Mouse (Mus musculus) MEL (cell line): ENCODE measurements around the gene Ntmt1. TPM values are rescaled to one million over a fixed set of nuclear protein-coding genes. Genes with fewer than 3 reads are reported as not detected.

Source experiments
- DNase-seq: peaks from one replicate; pipeline ENCODE4 v3.0.0; 2011; ENCODE audit warnings: low read depth, low spot score
- H3K27ac ChIP-seq: 2 replicates; pipeline ENCODE4 v1.5.1; 2012; ENCODE audit warnings: low read depth, mild to moderate bottlenecking, control low read depth, low read length, moderate library complexity; ENCODE audit not compliant: control insufficient read depth
- H3K27me3 ChIP-seq, 2 experiments: fragments of 150-350 bp in 1 of 2; sonication (generic) in 1 of 2; 2 replicates each; pipeline ENCODE4 v1.6.1; 2012; ENCODE audit warnings: low read length in 2 of 2, mild to moderate bottlenecking in 2 of 2, improper control_type of control experiment in 1 of 2, moderate library complexity in 1 of 2; ENCODE audit not compliant: insufficient read depth in 2 of 2, control insufficient read depth in 1 of 2
- H3K36me3 ChIP-seq, 2 experiments: 2 replicates each; pipeline ENCODE4 v1.6.1; 2012 to 2014; ENCODE audit warnings: low read length in 2 of 2, improper control_type of control experiment in 1 of 2, inconsistent platforms in 1 of 2, mild to moderate bottlenecking in 1 of 2; ENCODE audit not compliant: insufficient read depth in 2 of 2, control insufficient read depth in 1 of 2
- H3K4me1 ChIP-seq, 2 experiments: fragments of 150-350 bp in 1 of 2; sonication (generic) in 1 of 2; 2 replicates each; pipeline ENCODE4 v1.6.1; 2012; ENCODE audit warnings: low read length in 2 of 2, improper control_type of control experiment in 1 of 2, mild to moderate bottlenecking in 1 of 2; ENCODE audit not compliant: insufficient read depth in 2 of 2, control insufficient read depth in 1 of 2
- H3K4me3 ChIP-seq, 2 experiments: fragments of 150-350 bp in 1 of 2; sonication (generic) in 1 of 2; 2 replicates each; pipeline ENCODE4 v1.5.1; 2012; ENCODE audit warnings: low read depth in 2 of 2, low read length in 2 of 2, mild to moderate bottlenecking in 2 of 2, moderate library complexity in 2 of 2, control low read depth in 1 of 2, improper control_type of control experiment in 1 of 2; ENCODE audit not compliant: control insufficient read depth in 1 of 2, insufficient read depth in 1 of 2
- H3K79me2 ChIP-seq: 2 replicates; pipeline ENCODE4 v1.6.1; 2012; ENCODE audit warnings: mild to moderate bottlenecking, low read length, moderate library complexity; ENCODE audit not compliant: control insufficient read depth, poor library complexity, insufficient read depth
- H3K9ac ChIP-seq: 2 replicates; pipeline ENCODE4 v1.6.1; 2012; ENCODE audit warnings: low read depth, mild to moderate bottlenecking, control low read depth, low read length, moderate library complexity; ENCODE audit not compliant: control insufficient read depth, poor library complexity, severe bottlenecking
- H3K9me3 ChIP-seq: fragments of 150-350 bp; sonication (generic); replicated peaks from 2 replicates; pipeline ENCODE4 v1.6.1; 2012; ENCODE audit warnings: mild to moderate bottlenecking, low read length, improper control_type of control experiment, moderate library complexity; ENCODE audit not compliant: insufficient read depth
- BHLHE40 ChIP-seq: IDR thresholded peaks from 2 replicates; pipeline ENCODE4 v1.6.1; 2012; ENCODE audit warnings: low read depth, mild to moderate bottlenecking, inconsistent platforms, low read length, improper control_type of control experiment, borderline replicate concordance
- CHD1 ChIP-seq: IDR thresholded peaks from 2 replicates; pipeline ENCODE4 v1.6.1; 2012; ENCODE audit warnings: low read depth, mild to moderate bottlenecking, inconsistent platforms, low read length, improper control_type of control experiment
- CHD2 ChIP-seq: IDR thresholded peaks from 2 replicates; pipeline ENCODE4 v1.6.1; 2011; ENCODE audit warnings: low read length, improper control_type of control experiment
- CTCF ChIP-seq, 3 experiments: IDR thresholded peaks in 2 of 3; conservative IDR thresholded peaks in 1 of 3; 2 replicates each; pipeline ENCODE4 v1.5.1; 2011 to 2012; ENCODE audit warnings: low read length in 3 of 3, low read depth in 2 of 3, mild to moderate bottlenecking in 2 of 3, improper control_type of control experiment in 1 of 3, inconsistent platforms in 1 of 3, mixed read lengths in 1 of 3, moderate library complexity in 1 of 3; ENCODE audit not compliant: control insufficient read depth in 1 of 3, insufficient read depth in 1 of 3, poor library complexity in 1 of 3, severe bottlenecking in 1 of 3
- ELF1 ChIP-seq: IDR thresholded peaks from 2 replicates; pipeline ENCODE4 v1.6.1; 2014; ENCODE audit warnings: low read depth, mild to moderate bottlenecking, inconsistent platforms, low read length, improper control_type of control experiment, moderate library complexity
- EP300 ChIP-seq, 2 experiments: IDR thresholded peaks; 2 replicates each; pipeline ENCODE4 v1.6.1; 2011; ENCODE audit warnings: improper control_type of control experiment in 2 of 2, low read length in 2 of 2, low read depth in 1 of 2, mild to moderate bottlenecking in 1 of 2
- ETS1 ChIP-seq: IDR thresholded peaks from 2 replicates; pipeline ENCODE4 v1.6.1; 2012; ENCODE audit warnings: low read depth, mild to moderate bottlenecking, inconsistent platforms, low read length, improper control_type of control experiment, moderate library complexity
- GABPA ChIP-seq: IDR thresholded peaks from 2 replicates; pipeline ENCODE4 v1.6.1; 2012; ENCODE audit warnings: low read depth, mild to moderate bottlenecking, inconsistent platforms, low read length, improper control_type of control experiment, moderate library complexity
- GATA1 ChIP-seq: IDR thresholded peaks from 2 replicates; pipeline ENCODE4 v1.6.1; 2011; ENCODE audit warnings: low read depth, low read length, improper control_type of control experiment
- HCFC1 ChIP-seq: IDR thresholded peaks from 2 replicates; pipeline ENCODE4 v1.6.1; 2012; ENCODE audit warnings: low read depth, mild to moderate bottlenecking, inconsistent platforms, low read length, improper control_type of control experiment, moderate library complexity
- JUND ChIP-seq: IDR thresholded peaks from 2 replicates; pipeline ENCODE4 v1.6.1; 2011; ENCODE audit warnings: low read depth, mild to moderate bottlenecking, improper control_type of control experiment, low read length
- KAT2A ChIP-seq: conservative IDR thresholded peaks from 2 replicates; pipeline ENCODE4 v1.6.1; 2012; ENCODE audit warnings: low read depth, low read length, improper control_type of control experiment, inconsistent platforms
- MAFK ChIP-seq: IDR thresholded peaks from 2 replicates; pipeline ENCODE4 v1.6.1; 2011; ENCODE audit warnings: low read depth, mild to moderate bottlenecking, low read length, improper control_type of control experiment, borderline replicate concordance
- MAX ChIP-seq: IDR thresholded peaks from 2 replicates; pipeline ENCODE4 v1.6.1; 2011; ENCODE audit warnings: low read length, improper control_type of control experiment
- MAZ ChIP-seq: IDR thresholded peaks from 2 replicates; pipeline ENCODE4 v1.6.1; 2012; ENCODE audit warnings: low read depth, mild to moderate bottlenecking, inconsistent platforms, low read length, improper control_type of control experiment
- MEF2A ChIP-seq: IDR thresholded peaks from 2 replicates; pipeline ENCODE4 v1.6.1; 2014; ENCODE audit warnings: low read depth, mild to moderate bottlenecking, inconsistent platforms, low read length, improper control_type of control experiment; ENCODE audit not compliant: poor library complexity, insufficient replicate concordance, severe bottlenecking; ENCODE audit errors: extremely low read depth
- MXI1 ChIP-seq: IDR thresholded peaks from 2 replicates; pipeline ENCODE4 v1.6.1; 2011; ENCODE audit warnings: mild to moderate bottlenecking, low read depth, low read length, improper control_type of control experiment
- MYC ChIP-seq: IDR thresholded peaks from 2 replicates; pipeline ENCODE4 v1.6.1; 2011; ENCODE audit warnings: low read depth, mild to moderate bottlenecking, low read length, improper control_type of control experiment, moderate library complexity
- NELFE ChIP-seq: IDR thresholded peaks from 2 replicates; pipeline ENCODE4 v1.6.1; 2011; ENCODE audit warnings: low read depth, low read length, improper control_type of control experiment
- NRF1 ChIP-seq: IDR thresholded peaks from 2 replicates; pipeline ENCODE4 v1.6.1; 2014; ENCODE audit warnings: low read depth, mild to moderate bottlenecking, inconsistent platforms, low read length, improper control_type of control experiment, moderate library complexity; ENCODE audit not compliant: poor library complexity, insufficient read depth, severe bottlenecking
- POLR2A ChIP-seq, 2 experiments: IDR thresholded peaks; 2 replicates each; pipeline ENCODE4 v1.6.1; 2011 to 2012; ENCODE audit warnings: low read length in 2 of 2, mild to moderate bottlenecking in 2 of 2, control low read depth in 1 of 2, improper control_type of control experiment in 1 of 2, low read depth in 1 of 2, moderate library complexity in 1 of 2; ENCODE audit not compliant: control insufficient read depth in 1 of 2, insufficient read depth in 1 of 2, poor library complexity in 1 of 2
- POLR2AphosphoS2 ChIP-seq: IDR thresholded peaks from 2 replicates; pipeline ENCODE4 v1.6.1; 2011; ENCODE audit warnings: low read length, improper control_type of control experiment
- POLR2AphosphoS5 ChIP-seq: IDR thresholded peaks from 2 replicates; pipeline ENCODE4 v1.6.1; 2012; ENCODE audit warnings: low read depth, borderline replicate concordance, mild to moderate bottlenecking, inconsistent platforms, low read length, moderate library complexity, mixed read lengths
- RAD21 ChIP-seq: IDR thresholded peaks from 2 replicates; pipeline ENCODE4 v1.6.1; 2011; ENCODE audit warnings: mild to moderate bottlenecking, low read depth, low read length, improper control_type of control experiment
- RCOR1 ChIP-seq: IDR thresholded peaks from 2 replicates; pipeline ENCODE4 v1.6.1; 2012; ENCODE audit warnings: low read depth, mild to moderate bottlenecking, inconsistent platforms, low read length, improper control_type of control experiment
- SIN3A ChIP-seq: IDR thresholded peaks from 2 replicates; pipeline ENCODE4 v1.6.1; 2012; ENCODE audit warnings: low read length, improper control_type of control experiment, inconsistent platforms
- SMC3 ChIP-seq: IDR thresholded peaks from 2 replicates; pipeline ENCODE4 v1.6.1; 2011; ENCODE audit warnings: low read depth, low read length, improper control_type of control experiment
- TCF12 ChIP-seq: IDR thresholded peaks from 2 replicates; pipeline ENCODE4 v1.6.1; 2014; ENCODE audit warnings: low read depth, mild to moderate bottlenecking, inconsistent platforms, low read length, improper control_type of control experiment, moderate library complexity
- UBTF ChIP-seq: IDR thresholded peaks from 2 replicates; pipeline ENCODE4 v1.6.1; 2012; ENCODE audit warnings: low read depth, mild to moderate bottlenecking, inconsistent platforms, low read length, improper control_type of control experiment, moderate library complexity, borderline replicate concordance; ENCODE audit not compliant: insufficient read depth
- USF1 ChIP-seq: IDR thresholded peaks from 2 replicates; pipeline ENCODE4 v1.6.1; 2014; ENCODE audit warnings: low read depth, mild to moderate bottlenecking, inconsistent platforms, low read length, improper control_type of control experiment, moderate library complexity
- USF2 ChIP-seq, 2 experiments: IDR thresholded peaks; 2 replicates each; pipeline ENCODE4 v1.6.1; 2011 to 2012; ENCODE audit warnings: improper control_type of control experiment in 2 of 2, low read length in 2 of 2, borderline replicate concordance in 1 of 2, inconsistent platforms in 1 of 2, low read depth in 1 of 2, mild to moderate bottlenecking in 1 of 2; ENCODE audit not compliant: insufficient read depth in 1 of 2
- ZC3H11A ChIP-seq: IDR thresholded peaks from 2 replicates; pipeline ENCODE4 v1.6.1; 2012; ENCODE audit warnings: low read depth, mild to moderate bottlenecking, inconsistent platforms, low read length, improper control_type of control experiment
- ZKSCAN1 ChIP-seq: IDR thresholded peaks from 2 replicates; pipeline ENCODE4 v1.6.1; 2012; ENCODE audit warnings: low read depth, mild to moderate bottlenecking, inconsistent platforms, low read length, improper control_type of control experiment, moderate library complexity
- ZMIZ1 ChIP-seq: IDR thresholded peaks from 2 replicates; pipeline ENCODE4 v1.6.1; 2012; ENCODE audit warnings: low read depth, mild to moderate bottlenecking, inconsistent platforms, low read length, improper control_type of control experiment, moderate library complexity
- ZNF384 ChIP-seq: IDR thresholded peaks from 2 replicates; pipeline ENCODE4 v1.6.1; 2012; ENCODE audit warnings: low read depth, mild to moderate bottlenecking, inconsistent platforms, low read length, improper control_type of control experiment
- polyA plus RNA-seq, 2 experiments: library from polyadenylated mRNA; stranded (reverse) in 1 of 2; unstranded in 1 of 2; fragments of >175 nt in 1 of 2; fragments of >200 nt in 1 of 2; gene quantifications; 2 replicates each; pipeline versions ENCODE4 v1.2.1 to v1.2.4; 2012; ENCODE audit warnings: low replicate concordance in 2 of 2, low read depth in 1 of 2; ENCODE audit not compliant: insufficient read length in 2 of 2, insufficient read depth in 1 of 2, missing spikeins in 1 of 2
- total RNA-seq: library from RNA; depleted of rRNA; stranded (reverse); fragments of 300-350 nt; gene quantifications from 2 replicates; pipeline ENCODE4 v1.2.3, GENCODE M21; 2012; rRNA removed

The Ntmt1 gene
- 66.3 and 83.2 TPM in 2 replicates for total RNA-seq
- 10 to 100 TPM in 1 of 2 experiments, not detected in 1; 58.9 TPM for polyA plus RNA-seq

- H3K79me2 ChIP-seq = peaks cover 32% of the 10 kb centered on the region
- peaks cover 2 to 9% of the 10 kb centered on the region in 2 experiments; a peak in 3 of 4 replicates for H3K4me1 ChIP-seq
- H3K27ac ChIP-seq = peak within 1 kb of the TSS; percentile 32; the same call in 1 of the 2 replicates
- DNase-seq = peak; percentile 99
- peak within 1 kb of the TSS; percentile 88 for H3K9ac ChIP-seq
- H3K36me3 ChIP-seq = peaks cover 0 to 6% of the 10 kb centered on the region in 2 experiments; a peak in 2 of 4 replicates
- peak within 1 kb of the TSS; percentile 90 to 96 for H3K4me3 ChIP-seq
- H3K9me3 ChIP-seq = no peaks in the 10 kb centered on the region
- H3K27me3 ChIP-seq = no peaks in the 10 kb centered on the region
- TF ChIP-seq SMC3 = no peak
- no peak for TF ChIP-seq MAFK
- TF ChIP-seq MAZ = peak; percentile 52; the same call in 1 of the 2 replicates
- no peak for TF ChIP-seq ZC3H11A
- no peak for TF ChIP-seq UBTF
- no peak for TF ChIP-seq GATA1
- TF ChIP-seq JUND = no peak
- peak; percentile 91 for TF ChIP-seq MAX
- no peak for TF ChIP-seq KAT2A
- TF ChIP-seq RCOR1 = no peak
- TF ChIP-seq TCF12 = 0 out of 2 replicates have a peak, but pooled peaks have one; percentile 16
- peak; percentile 64; the same call in 1 of the 2 replicates for TF ChIP-seq ZMIZ1
- peak; percentile 39; the same call in 1 of the 2 replicates for TF ChIP-seq HCFC1
- TF ChIP-seq ETS1 = no peak
- TF ChIP-seq MYC = peak; percentile 69
- TF ChIP-seq POLR2AphosphoS5 = no peak
- TF ChIP-seq ZKSCAN1 = no peak
- peak; percentile 96 for TF ChIP-seq MXI1
- no peak for TF ChIP-seq BHLHE40
- no peak for TF ChIP-seq USF2 (IDR thresholded peaks at IDR 0.05; ENCODE audit: borderline replicate concordance in 1 of 2, insufficient read depth in 1 of 2, low read depth in 1 of 2, low read length in 2 of 2)
- peak in 1 of 2 experiments; percentile 14; a peak in 1 of 4 replicates for TF ChIP-seq EP300 (IDR thresholded peaks at IDR 0.05; ENCODE audit: low read depth in 1 of 2, low read length in 2 of 2)
- peak; percentile 61 to 94 for TF ChIP-seq POLR2A (IDR thresholded peaks at IDR 0.05; ENCODE audit: control insufficient read depth in 1 of 2, insufficient read depth in 1 of 2, low read depth in 1 of 2, low read length in 2 of 2, poor library complexity in 1 of 2)
- no peak for TF ChIP-seq MEF2A
- no peak for TF ChIP-seq CHD1
- TF ChIP-seq NRF1 = peak; percentile 15; the same call in 1 of the 2 replicates
- TF ChIP-seq CHD2 = no peak; the same call in 1 of the 2 replicates
- no peak for TF ChIP-seq ZNF384
- TF ChIP-seq ELF1 = no peak
- TF ChIP-seq SIN3A = peak; percentile 60
- TF ChIP-seq POLR2AphosphoS2 = peak; percentile 80
- TF ChIP-seq CTCF (IDR thresholded peaks at IDR 0.05 in 2 of 3, conservative IDR thresholded peaks at IDR 0.05 in 1 of 3; ENCODE audit: control insufficient read depth in 1 of 3, insufficient read depth in 1 of 3, low read depth in 2 of 3, low read length in 3 of 3, poor library complexity in 1 of 3, severe bottlenecking in 1 of 3) = no peak
- TF ChIP-seq NELFE = peak; percentile 88
- TF ChIP-seq USF1 = peak; percentile 37; the same call in 1 of the 2 replicates
- no peak for TF ChIP-seq RAD21
- no peak for TF ChIP-seq GABPA
Observed at GRCm38 (mm10) chr2:30807648-30808295, at the start of gene Ntmt1. TSS of gene Ntmt1 (plus strand) at chr2:30807826.
